In genomic region chrX:102219126-102219525, GRCm38 (mm10) we compare ENCODE assay signal across 8 mouse cellular contexts. TPM values are rescaled to one million over a fixed set of nuclear protein-coding genes. Genes with fewer than 3 reads are reported as not detected.
DNase-seq lines count a peak whose midpoint lies in the region; ATAC-seq and TF ChIP-seq lines count a peak whose summit lies in the region.

No protein-coding gene starts in this region.

- no peaks in the 10 kb centered on the region for H3K4me1 ChIP-seq in hindbrain, embryonic 10.5 days (replicated peaks)
- H3K4me1 ChIP-seq in hindbrain, embryonic 13.5 days (replicated peaks): no peaks in the 10 kb centered on the region
- H3K4me1 ChIP-seq in CH12.LX (ENCODE audit: control insufficient read depth in 1 of 2, insufficient read depth in 2 of 2): no peaks in the 10 kb centered on the region

- H3K9ac ChIP-seq in hindbrain, embryonic 13.5 days: no peak overlapping the region
- H3K9ac ChIP-seq in CH12.LX (ENCODE audit: insufficient read depth, low read depth): no peak overlapping the region

- in situ Hi-C loops in CH12.LX (cut with MboI; ENCODE audit: low pct_ligation_motif_present, low pct_unique_long_range_greater_than_20kb, low sequenced_read_pairs): no loop called here

- no peaks in the 10 kb centered on the region for H3K9me3 ChIP-seq in hindbrain, embryonic 10.5 days
- H3K9me3 ChIP-seq in hindbrain, embryonic 13.5 days: no peaks in the 10 kb centered on the region
- H3K9me3 ChIP-seq in CH12.LX (replicated peaks; ENCODE audit: low read length): no peaks in the 10 kb centered on the region

- peak; percentile 37 for DNase-seq in hindbrain, embryonic 10.5 days (ENCODE audit: low spot score)
- DNase-seq in CH12.LX (ENCODE audit: extremely low read depth): peak; percentile 49
- peak; percentile 41 for DNase-seq in adipocyte (ENCODE audit: low spot score)
- peak; percentile 19 for DNase-seq in embryo, embryonic 11.5 days (ENCODE audit: low read depth, low spot score)
- peak; percentile 4 for DNase-seq in layer of hippocampus, adult 9-10 months (ENCODE audit: low spot score)
- DNase-seq in thymus, postnatal 4 days: peak; percentile 75

- peak; percentile 61 for TF ChIP-seq RAD21 in CH12.LX (IDR thresholded peaks at IDR 0.05; ENCODE audit: low read depth, low read length)

- H3K27me3 ChIP-seq in hindbrain, embryonic 10.5 days (ENCODE audit: insufficient read depth, poor library complexity, severe bottlenecking): no peaks in the 10 kb centered on the region
- H3K27me3 ChIP-seq in hindbrain, embryonic 13.5 days: no peaks in the 10 kb centered on the region
- H3K27me3 ChIP-seq in CH12.LX (replicated peaks): no peaks in the 10 kb centered on the region

- H3K79me2 ChIP-seq in CH12.LX (replicated peaks; ENCODE audit: control insufficient read depth, extremely low read depth, insufficient read depth, poor library complexity, severe bottlenecking): no peaks in the 10 kb centered on the region

- no peak for TF ChIP-seq POLR2A in CH12.LX (IDR thresholded peaks at IDR 0.05; ENCODE audit: low read depth, low read length)

- no peak for TF ChIP-seq EP300 in CH12.LX (IDR thresholded peaks at IDR 0.05; ENCODE audit: low read length)

- H3K27ac ChIP-seq in hindbrain, embryonic 10.5 days: no peak overlapping the region
- H3K27ac ChIP-seq in hindbrain, embryonic 13.5 days: no peak overlapping the region
- no peak overlapping the region for H3K27ac ChIP-seq in CH12.LX (ENCODE audit: insufficient read depth, low read depth)

- dilution Hi-C loops in CH12.LX (cut with MboI; ENCODE audit: extremely low pct_ligation_motif_present, extremely low pct_unique_long_range_greater_than_20kb, low sequenced_read_pairs): no loop called here

- peak; percentile 35 to 69; a peak in 2 of 4 replicates for TF ChIP-seq CTCF in CH12.LX (conservative IDR thresholded peaks at IDR 0.05 in 1 of 2, IDR thresholded peaks at IDR 0.05 in 1 of 2; ENCODE audit: low read depth in 2 of 2, low read length in 2 of 2)

- no peak for ATAC-seq in hindbrain, embryonic 13.5 days (ENCODE audit: low FRiP score)
- 0 out of 2 replicates have a peak, but pooled peaks have one; percentile 33 for ATAC-seq in neutrophil, adult 5-6 weeks (ENCODE audit: extremely low read depth, insufficient number of reproducible peaks, low FRiP score, poor library complexity, severe bottlenecking)

- no peaks in the 10 kb centered on the region for H3K36me3 ChIP-seq in hindbrain, embryonic 10.5 days
- H3K36me3 ChIP-seq in hindbrain, embryonic 13.5 days: no peaks in the 10 kb centered on the region
- no peaks in the 10 kb centered on the region for H3K36me3 ChIP-seq in CH12.LX (replicated peaks in 1 of 2; ENCODE audit: control insufficient read depth in 1 of 2, insufficient read depth in 1 of 2, low read length in 1 of 2)

- 27% methylated on average over 1 of the region's 1 CpGs for WGBS in hindbrain, embryonic 10.5 days
- WGBS in hindbrain, embryonic 13.5 days: 25% methylated on average over 1 of the region's 1 CpGs

- no peak overlapping the region for H3K4me2 ChIP-seq in hindbrain, embryonic 13.5 days
- H3K4me2 ChIP-seq in CH12.LX (ENCODE audit: insufficient read depth, low read depth, poor library complexity, severe bottlenecking): no peak overlapping the region

- no peak overlapping the region for H3K4me3 ChIP-seq in hindbrain, embryonic 10.5 days
- no peak overlapping the region for H3K4me3 ChIP-seq in hindbrain, embryonic 13.5 days
- H3K4me3 ChIP-seq in CH12.LX (replicated peaks in 1 of 3; ENCODE audit: low read depth in 2 of 3, low read length in 2 of 3, poor library complexity in 1 of 3): no peak overlapping the region

TF ChIP-seq in CH12.LX, 34 proteins besides CTCF, POLR2A, EP300 and RAD21:
- peak; percentile 52 for TF ChIP-seq SMC3 (IDR thresholded peaks at IDR 0.05; ENCODE audit: low read depth, low read length)
- no peak for TF ChIP-seq POLR2AphosphoS2 (IDR thresholded peaks at IDR 0.05; ENCODE audit: low read depth, low read length)

RNA-seq across cellular contexts. Expression of gene Rps4x, which starts 29.9 kb away (rescaled TPM):
- 569 and 666 TPM in 2 replicates for polyA plus RNA-seq in hindbrain, embryonic 10.5 days (2016; fragmentation: Nextera tagmentation; extraction: Ambion mirVana)
- 440 and 450 TPM in 2 replicates for polyA plus RNA-seq in hindbrain, embryonic 13.5 days (2015; fragmentation: Nextera tagmentation; extraction: Ambion mirVana)
- total RNA-seq in CH12.LX (2012; rRNA removed) (3,052 and 3,101 TPM in 2 replicates), CH12.LX (2014; rRNA removed) (4,290 and 4,543 TPM in 2 replicates)
- 2,286 and 2,456 TPM in 2 replicates for polyA plus RNA-seq in CH12.LX (2012; ENCODE audit: insufficient read length, low read depth)
- 1,342 and 1,434 TPM in 2 replicates for total RNA-seq in neutrophil, adult 5-6 weeks (2017)

RNA-seq across cellular contexts. Expression of gene Cited1, which starts 32.9 kb away (rescaled TPM):
- 16.1 and 20.6 TPM in 2 replicates for polyA plus RNA-seq in hindbrain, embryonic 10.5 days (2016; fragmentation: Nextera tagmentation; extraction: Ambion mirVana)
- polyA plus RNA-seq in hindbrain, embryonic 13.5 days (2015; fragmentation: Nextera tagmentation; extraction: Ambion mirVana): 10.1 and 10.8 TPM in 2 replicates
- total RNA-seq in CH12.LX (2012; rRNA removed): 0.51 and 0.59 TPM in 2 replicates
- total RNA-seq in CH12.LX (2014; rRNA removed): 0.86 and 1.4 TPM in 2 replicates
- 2.7 and 3.6 TPM in 2 replicates for polyA plus RNA-seq in CH12.LX (2012; ENCODE audit: insufficient read length, low read depth)
- not detected in 2 replicates for total RNA-seq in neutrophil, adult 5-6 weeks (2017)

Comparison
In these comparisons a context has a peak if more than half of its experiments do, and no peak if none do; other contexts are left out.
1. DNase-seq: peak in every context shown above with its lines; median percentile 75 in thymus, postnatal 4 days; 49 in CH12.LX; 41 in adipocyte; 37 in hindbrain, embryonic 10.5 days; 19 in embryo, embryonic 11.5 days; 4 in layer of hippocampus, adult 9-10 months.